8 mouse cellular contexts compared by ENCODE assay signal in the genomic region with DNA sequence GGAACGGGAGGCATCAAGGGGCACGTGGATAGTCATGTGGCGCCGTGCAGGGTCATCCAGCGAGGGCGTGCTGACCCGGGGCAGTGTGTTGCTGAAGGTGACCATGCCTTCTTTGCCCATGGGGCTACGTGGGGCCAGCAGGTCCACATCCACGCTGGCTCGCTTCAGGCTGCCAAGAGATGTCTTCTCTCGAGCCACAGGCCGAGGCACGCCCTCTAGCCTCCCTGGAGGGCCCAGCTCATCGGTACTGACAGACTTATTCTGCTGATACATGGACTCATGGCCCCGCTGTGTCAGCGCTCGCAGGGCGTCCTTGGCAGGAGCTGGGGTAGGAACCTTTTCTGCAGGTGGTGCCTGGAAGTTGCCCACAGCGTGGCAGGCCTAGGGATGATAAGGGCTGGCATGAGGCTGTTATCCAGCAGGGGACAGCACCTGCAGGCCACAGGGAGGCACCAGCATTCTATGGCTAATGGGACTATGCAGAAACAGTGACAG. TPM values are rescaled to one million over a fixed set of nuclear protein-coding genes. Genes with fewer than 3 reads are reported as not detected.
DNase-seq lines count a peak whose midpoint lies in the region; ATAC-seq and TF ChIP-seq lines count a peak whose summit lies in the region.

No protein-coding gene starts in this region.

- no peak for TF ChIP-seq EP300 in heart, postnatal 0 days (IDR thresholded peaks at IDR 0.05; ENCODE audit: low read depth)

- WGBS in lung, embryonic 14.5 days, result 64% methylated on average over 19 of the region's 19 CpGs
- WGBS in heart, postnatal 0 days, result 41% methylated on average over 19 of the region's 19 CpGs

- H3K4me3 ChIP-seq in lung, embryonic 14.5 days (ENCODE audit: low read depth, low read length), result no peak overlapping the region
- no peak overlapping the region for H3K4me3 ChIP-seq in heart, postnatal 0 days (ENCODE audit: low read depth, low read length)
- H3K4me3 ChIP-seq in megakaryocyte, embryonic 14.5 days (replicated peaks), result peak overlapping the region; percentile 21

- no peak overlapping the region for H3K27ac ChIP-seq in lung, embryonic 14.5 days (ENCODE audit: low read depth)
- no peak overlapping the region for H3K27ac ChIP-seq in heart, postnatal 0 days (ENCODE audit: low read depth)

- no peak overlapping the region for H3K4me2 ChIP-seq in lung, embryonic 14.5 days
- H3K4me2 ChIP-seq in heart, postnatal 0 days (ENCODE audit: low read depth, low read length), result no peak overlapping the region

- H3K27me3 ChIP-seq in lung, embryonic 14.5 days (ENCODE audit: insufficient read depth, low read length), result no peaks in the 10 kb centered on the region
- H3K27me3 ChIP-seq in heart, postnatal 0 days (ENCODE audit: control insufficient read depth, insufficient read depth, low read length), result no peaks in the 10 kb centered on the region
- H3K27me3 ChIP-seq in megakaryocyte, embryonic 14.5 days (replicated peaks), result peaks cover 3% of the 10 kb centered on the region

- H3K4me1 ChIP-seq in lung, embryonic 14.5 days (ENCODE audit: insufficient read depth), result no peaks in the 10 kb centered on the region
- H3K4me1 ChIP-seq in heart, postnatal 0 days (ENCODE audit: control insufficient read depth, insufficient read depth), result no peaks in the 10 kb centered on the region
- peaks cover 53% of the 10 kb centered on the region for H3K4me1 ChIP-seq in megakaryocyte, embryonic 14.5 days

- no peak for DNase-seq in lung, embryonic 14.5 days
- DNase-seq in lung, postnatal 4 days, result no peak
- DNase-seq in cerebellum, adult 18-20 months, result peak; percentile 48 to 55
- DNase-seq in heart, postnatal 0 days (ENCODE audit: low spot score), result peak; percentile 36
- no peak for DNase-seq in thymus, adult 18-20 months
- no peak for DNase-seq in gastrocnemius, postnatal 25 days
- no peak for DNase-seq in embryo, embryonic 11 days

- no peaks in the 10 kb centered on the region for H3K9me3 ChIP-seq in lung, embryonic 14.5 days (ENCODE audit: low read depth, low read length)
- no peaks in the 10 kb centered on the region for H3K9me3 ChIP-seq in heart, postnatal 0 days (replicated peaks; ENCODE audit: control insufficient read depth, low read length)
- H3K9me3 ChIP-seq in megakaryocyte, embryonic 14.5 days, result no peaks in the 10 kb centered on the region

- ATAC-seq in lung, embryonic 14.5 days (ENCODE audit: insufficient read depth), result peak; percentile 12; the same call in 1 of the 2 replicates
- ATAC-seq in heart, postnatal 0 days (ENCODE audit: insufficient read depth, low read depth), result peak; percentile 51

- TF ChIP-seq CTCF in lung, embryonic 14.5 days (IDR thresholded peaks at IDR 0.05; ENCODE audit: low read depth), result peak; percentile 65
- peak; percentile 49 for TF ChIP-seq CTCF in heart, postnatal 0 days (IDR thresholded peaks at IDR 0.05; ENCODE audit: low read depth)

- no peak overlapping the region for H3K9ac ChIP-seq in lung, embryonic 14.5 days
- no peak overlapping the region for H3K9ac ChIP-seq in heart, postnatal 0 days (replicated peaks; ENCODE audit: low read depth, low read length)

- peaks cover 60% of the 10 kb centered on the region for H3K36me3 ChIP-seq in lung, embryonic 14.5 days (ENCODE audit: insufficient read depth)
- peaks cover 36% of the 10 kb centered on the region for H3K36me3 ChIP-seq in heart, postnatal 0 days (replicated peaks; ENCODE audit: control insufficient read depth, insufficient read depth, low read length)
- peaks cover 49% of the 10 kb centered on the region for H3K36me3 ChIP-seq in megakaryocyte, embryonic 14.5 days (replicated peaks; ENCODE audit: low read length)

RNA-seq across cellular contexts. Expression of gene Prtn3, which starts 8.4 kb away (rescaled TPM):
- 3.5 and 3.7 TPM in 2 replicates for polyA plus RNA-seq in lung, embryonic 14.5 days (2014; fragmentation: Nextera tagmentation; extraction: Ambion mirVana)
- not detected in 2 replicates for total RNA-seq in heart, postnatal 0 days (2014; rRNA removed; ENCODE audit: low replicate concordance)
- 0.70 and 0.74 TPM in 2 replicates for polyA plus RNA-seq in heart, postnatal 0 days (2015; fragmentation: Nextera tagmentation; extraction: Ambion mirVana)
- 96.7 and 434 TPM in 2 replicates for polyA plus RNA-seq in megakaryocyte, embryonic 14.5 days (2012; ENCODE audit: insufficient read depth, low replicate concordance)
- under 1 TPM in 1 of 2 experiments, not detected in 1; 0.35 TPM for total RNA-seq in gastrocnemius, postnatal 25 days (2021)

RNA-seq across cellular contexts. Expression of gene Plppr3, which starts 8.6 kb away (rescaled TPM):
- 31.3 and 37.4 TPM in 2 replicates for polyA plus RNA-seq in lung, embryonic 14.5 days (2014; fragmentation: Nextera tagmentation; extraction: Ambion mirVana)
- total RNA-seq in heart, postnatal 0 days (2014; rRNA removed; ENCODE audit: low replicate concordance), result 3.2 and 5.9 TPM in 2 replicates
- polyA plus RNA-seq in heart, postnatal 0 days (2015; fragmentation: Nextera tagmentation; extraction: Ambion mirVana), result 2.5 and 3.0 TPM in 2 replicates
- polyA plus RNA-seq in megakaryocyte, embryonic 14.5 days (2012; ENCODE audit: insufficient read depth, low replicate concordance), result 0.80 and 16.9 TPM in 2 replicates
- total RNA-seq in gastrocnemius, postnatal 25 days (2021), result under 1 TPM; 0.13 to 0.27 TPM

RNA-seq across cellular contexts. Expression of gene Ptbp1, which starts 11.6 kb away (rescaled TPM):
- polyA plus RNA-seq in lung, embryonic 14.5 days (2014; fragmentation: Nextera tagmentation; extraction: Ambion mirVana), result 355 and 366 TPM in 2 replicates
- total RNA-seq in heart, postnatal 0 days (2014; rRNA removed; ENCODE audit: low replicate concordance), result 186 and 196 TPM in 2 replicates
- 39.8 and 40.4 TPM in 2 replicates for polyA plus RNA-seq in heart, postnatal 0 days (2015; fragmentation: Nextera tagmentation; extraction: Ambion mirVana)
- polyA plus RNA-seq in megakaryocyte, embryonic 14.5 days (2012; ENCODE audit: insufficient read depth, low replicate concordance), result 849 and 1,831 TPM in 2 replicates
- 10 to 100 TPM; 26.8 to 27.1 TPM for total RNA-seq in gastrocnemius, postnatal 25 days (2021)

RNA-seq across cellular contexts. Expression of gene Elane, which starts 20.2 kb away (rescaled TPM):
- polyA plus RNA-seq in lung, embryonic 14.5 days (2014; fragmentation: Nextera tagmentation; extraction: Ambion mirVana), result 0.18 and 0.26 TPM in 2 replicates
- not detected in 2 replicates for total RNA-seq in heart, postnatal 0 days (2014; rRNA removed; ENCODE audit: low replicate concordance)
- polyA plus RNA-seq in heart, postnatal 0 days (2015; fragmentation: Nextera tagmentation; extraction: Ambion mirVana), result not detected in 2 replicates
- polyA plus RNA-seq in megakaryocyte, embryonic 14.5 days (2012; ENCODE audit: insufficient read depth, low replicate concordance), result 5.6 and 23.2 TPM in 2 replicates
- total RNA-seq in gastrocnemius, postnatal 25 days (2021), result not detected

RNA-seq across cellular contexts. Expression of gene Cfd, which starts 24.8 kb away (rescaled TPM):
- polyA plus RNA-seq in lung, embryonic 14.5 days (2014; fragmentation: Nextera tagmentation; extraction: Ambion mirVana), result not detected in 2 replicates
- 0.19 TPM in 1 of 2 replicates, not detected in the other for total RNA-seq in heart, postnatal 0 days (2014; rRNA removed; ENCODE audit: low replicate concordance)
- polyA plus RNA-seq in heart, postnatal 0 days (2015; fragmentation: Nextera tagmentation; extraction: Ambion mirVana), result 0.22 TPM in 1 of 2 replicates, not detected in the other
- not detected in 2 replicates for polyA plus RNA-seq in megakaryocyte, embryonic 14.5 days (2012; ENCODE audit: insufficient read depth, low replicate concordance)
- total RNA-seq in gastrocnemius, postnatal 25 days (2021), result 100 to 1,000 TPM in 1 of 2 experiments, 10 to 100 TPM in 1; 12.5 to 381 TPM

Comparison
In these comparisons a context has a peak if more than half of its experiments do, and no peak if none do; other contexts are left out.
1. DNase-seq: peak in cerebellum, adult 18-20 months (2 of 2) and heart, postnatal 0 days (single experiment); none in lung, embryonic 14.5 days (single experiment), lung, postnatal 4 days (0 of 2), thymus, adult 18-20 months (0 of 2), gastrocnemius, postnatal 25 days (single experiment) and embryo, embryonic 11 days (single experiment).
2. RNA of gene Prtn3, which starts 8.4 kb away (polyA plus RNA-seq): 96.7 to 434 TPM in megakaryocyte, embryonic 14.5 days; 3.5 to 3.7 TPM in lung, embryonic 14.5 days and 0.70 to 0.74 TPM in heart, postnatal 0 days; every median in the first group is over 10 times any median in the second.